Mouse (Mus musculus): ENCODE data around the gene Actn4. TPM values are rescaled to one million over a fixed set of nuclear protein-coding genes. Genes with fewer than 3 reads are reported as not detected.

Gene Actn4
- total and polyA plus RNA-seq, 3 experiments, result 60.5 to 267 TPM; not detected in 1

- no peaks in the 10 kb centered on the region for H3K4me1 ChIP-seq (ENCODE audit: control insufficient read depth in 1 of 2, insufficient read depth in 2 of 2, low read length in 2 of 2)
- no peaks in the 10 kb centered on the region for H3K9me3 ChIP-seq (replicated peaks; ENCODE audit: insufficient read depth, low read length)
- TF ChIP-seq BHLHE40 (IDR thresholded peaks at IDR 0.05; ENCODE audit: borderline replicate concordance, low read depth, low read length), result no peak
- TF ChIP-seq POLR2A (IDR thresholded peaks at IDR 0.05; ENCODE audit: control insufficient read depth in 1 of 2, insufficient read depth in 1 of 2, low read depth in 1 of 2, low read length in 2 of 2, poor library complexity in 1 of 2), result no peak
- TF ChIP-seq NRF1 (IDR thresholded peaks at IDR 0.05; ENCODE audit: insufficient read depth, low read depth, low read length, poor library complexity, severe bottlenecking), result no peak
- no peak for TF ChIP-seq CHD1 (IDR thresholded peaks at IDR 0.05; ENCODE audit: low read depth, low read length)
- TF ChIP-seq POLR2AphosphoS5 (IDR thresholded peaks at IDR 0.05; ENCODE audit: borderline replicate concordance, low read depth, low read length), result no peak
- no peak for TF ChIP-seq MAX (IDR thresholded peaks at IDR 0.05; ENCODE audit: low read length)
- TF ChIP-seq MYB (IDR thresholded peaks at IDR 0.05; ENCODE audit: low read depth, low read length), result no peak
- TF ChIP-seq ZMIZ1 (IDR thresholded peaks at IDR 0.05; ENCODE audit: low read depth, low read length), result no peak
- no peak for TF ChIP-seq USF2 (IDR thresholded peaks at IDR 0.05; ENCODE audit: borderline replicate concordance in 1 of 2, insufficient read depth in 1 of 2, low read depth in 1 of 2, low read length in 2 of 2)
- TF ChIP-seq MYC (IDR thresholded peaks at IDR 0.05; ENCODE audit: low read depth, low read length), result no peak
- TF ChIP-seq E2F4 (IDR thresholded peaks at IDR 0.05; ENCODE audit: borderline replicate concordance, low read depth, low read length), result no peak
- TF ChIP-seq POLR2AphosphoS2 (IDR thresholded peaks at IDR 0.05; ENCODE audit: low read length), result no peak
- TF ChIP-seq CHD2 (IDR thresholded peaks at IDR 0.05; ENCODE audit: low read length), result no peak
- TF ChIP-seq CTCF (IDR thresholded peaks at IDR 0.05 in 2 of 3, conservative IDR thresholded peaks at IDR 0.05 in 1 of 3; ENCODE audit: control insufficient read depth in 1 of 3, insufficient read depth in 1 of 3, low read depth in 2 of 3, low read length in 3 of 3, poor library complexity in 1 of 3, severe bottlenecking in 1 of 3), result no peak
- TF ChIP-seq MAZ (IDR thresholded peaks at IDR 0.05; ENCODE audit: low read depth, low read length), result no peak
- no peak overlapping the region for H3K4me3 ChIP-seq (ENCODE audit: control insufficient read depth in 1 of 2, insufficient read depth in 1 of 2, low read depth in 2 of 2, low read length in 2 of 2)
- no peak overlapping the region for H3K9ac ChIP-seq (ENCODE audit: control insufficient read depth, low read depth, low read length, poor library complexity, severe bottlenecking)
- H3K27ac ChIP-seq (ENCODE audit: control insufficient read depth, low read depth, low read length), result no peak overlapping the region
- H3K36me3 ChIP-seq (ENCODE audit: control insufficient read depth in 1 of 2, insufficient read depth in 2 of 2, low read length in 2 of 2), result peaks cover 0 to 7% of the 10 kb centered on the region in 2 experiments; a peak in 2 of 4 replicates
- no peaks in the 10 kb centered on the region for H3K27me3 ChIP-seq (ENCODE audit: control insufficient read depth in 1 of 2, insufficient read depth in 2 of 2, low read length in 2 of 2)
- H3K79me2 ChIP-seq (ENCODE audit: control insufficient read depth, insufficient read depth, low read length, poor library complexity), result peaks cover 8% of the 10 kb centered on the region
- no peak for DNase-seq (ENCODE audit: low read depth, low spot score)
These were observed 40.2 kb downstream of the Actn4 start for GRCm38 (mm10) chr7:28921722-28922465.

- Histone ChIP-seq H3K36me3 (ENCODE audit: control insufficient read depth in 1 of 2, insufficient read depth in 2 of 2, low read length in 2 of 2) (peaks cover 0 to 8% of the 10 kb centered on the region in 2 experiments; a peak in 2 of 4 replicates), H3K4me1 (ENCODE audit: control insufficient read depth in 1 of 2, insufficient read depth in 2 of 2, low read length in 2 of 2) (no peaks in the 10 kb centered on the region), H3K9me3 (replicated peaks; ENCODE audit: insufficient read depth, low read length) (no peaks in the 10 kb centered on the region), H3K79me2 (ENCODE audit: control insufficient read depth, insufficient read depth, low read length, poor library complexity) (peaks cover 8% of the 10 kb centered on the region), H3K27ac (ENCODE audit: control insufficient read depth, low read depth, low read length) (no peak overlapping the region), H3K9ac (ENCODE audit: control insufficient read depth, low read depth, low read length, poor library complexity, severe bottlenecking) (no peak overlapping the region), H3K4me3 (ENCODE audit: control insufficient read depth in 1 of 2, insufficient read depth in 1 of 2, low read depth in 2 of 2, low read length in 2 of 2) (no peak overlapping the region), H3K27me3 (ENCODE audit: control insufficient read depth in 1 of 2, insufficient read depth in 2 of 2, low read length in 2 of 2) (no peaks in the 10 kb centered on the region)
- no peak for TF ChIP-seq SIN3A (IDR thresholded peaks at IDR 0.05; ENCODE audit: low read length)
- no peak for TF ChIP-seq TBP (IDR thresholded peaks at IDR 0.05; ENCODE audit: low read depth, low read length)
- no peak for TF ChIP-seq EP300 (IDR thresholded peaks at IDR 0.05; ENCODE audit: low read depth in 1 of 2, low read length in 2 of 2)
- no peak for TF ChIP-seq GABPA (IDR thresholded peaks at IDR 0.05; ENCODE audit: low read depth, low read length)
- TF ChIP-seq RCOR1 (IDR thresholded peaks at IDR 0.05; ENCODE audit: low read depth, low read length), result no peak
- TF ChIP-seq GATA1 (IDR thresholded peaks at IDR 0.05; ENCODE audit: low read depth, low read length), result no peak
- no peak for TF ChIP-seq MEF2A (IDR thresholded peaks at IDR 0.05; ENCODE audit: extremely low read depth, insufficient replicate concordance, low read depth, low read length, poor library complexity, severe bottlenecking)
- TF ChIP-seq SMC3 (IDR thresholded peaks at IDR 0.05; ENCODE audit: low read depth, low read length), result no peak
- no peak for TF ChIP-seq RAD21 (IDR thresholded peaks at IDR 0.05; ENCODE audit: low read depth, low read length)
- no peak for TF ChIP-seq ELF1 (IDR thresholded peaks at IDR 0.05; ENCODE audit: low read depth, low read length)
- TF ChIP-seq CHD1 (IDR thresholded peaks at IDR 0.05; ENCODE audit: low read depth, low read length), result no peak
- TF ChIP-seq USF1 (IDR thresholded peaks at IDR 0.05; ENCODE audit: low read depth, low read length), result no peak
- no peak for TF ChIP-seq KAT2A (conservative IDR thresholded peaks at IDR 0.05; ENCODE audit: low read depth, low read length)
- no peak for TF ChIP-seq NRF1 (IDR thresholded peaks at IDR 0.05; ENCODE audit: insufficient read depth, low read depth, low read length, poor library complexity, severe bottlenecking)
- no peak for TF ChIP-seq MAFK (IDR thresholded peaks at IDR 0.05; ENCODE audit: borderline replicate concordance, low read depth, low read length)
- TF ChIP-seq TCF12 (IDR thresholded peaks at IDR 0.05; ENCODE audit: low read depth, low read length), result no peak
- no peak for TF ChIP-seq POLR2A (IDR thresholded peaks at IDR 0.05; ENCODE audit: control insufficient read depth in 1 of 2, insufficient read depth in 1 of 2, low read depth in 1 of 2, low read length in 2 of 2, poor library complexity in 1 of 2)
- no peak for TF ChIP-seq MXI1 (IDR thresholded peaks at IDR 0.05; ENCODE audit: low read depth, low read length)
- DNase-seq (ENCODE audit: low read depth, low spot score), result no peak
These were observed 41.0 kb downstream of the Actn4 start for GRCm38 (mm10) chr7:28921178-28921577.

Measured in MEL (cell line).